Mouse (Mus musculus) forebrain, embryonic 16.5 days (tissue): Measurements from ENCODE around the gene Mvb12a. TPM values are rescaled to one million over a fixed set of nuclear protein-coding genes. Genes with fewer than 3 reads are reported as not detected.
"Not testable (repeated sequence)": the region's sequence is repeated elsewhere in the genome, so short reads cannot be mapped to it uniquely, and the experiment has no call there.

Experiments used
- ATAC-seq: fragments of 200-750 bp; cut with Nextera tagmentation; 2 replicates; pipeline ENCODE4 v1.8.0; 2017; ENCODE audit warnings: mild to moderate bottlenecking, moderate library complexity
- H3K27ac ChIP-seq: fragments of 300-500 bp; sonication (generic); 2 replicates; pipeline ENCODE4 v1.5.1; 2014; ENCODE audit warnings: low read length, control low read depth
- H3K27me3 ChIP-seq: fragments of 300-500 bp; sonication (generic); replicated peaks from 2 replicates; pipeline ENCODE4 v1.6.1; 2014; ENCODE audit warnings: low read length; ENCODE audit not compliant: control insufficient read depth, insufficient read depth
- H3K36me3 ChIP-seq: fragments of 300-500 bp; sonication (generic); 2 replicates; pipeline ENCODE4 v1.6.1; 2014; ENCODE audit not compliant: control insufficient read depth, insufficient read depth
- H3K4me1 ChIP-seq: fragments of 300-500 bp; sonication (generic); replicated peaks from 2 replicates; pipeline ENCODE4 v1.6.1; 2014; ENCODE audit warnings: low read length; ENCODE audit not compliant: control insufficient read depth, insufficient read depth
- H3K4me2 ChIP-seq: fragments of 300-500 bp; sonication (generic); 2 replicates; pipeline ENCODE4 v1.6.1; 2014; ENCODE audit warnings: mild to moderate bottlenecking, low read length, control low read depth
- H3K4me3 ChIP-seq: fragments of 300-500 bp; sonication (generic); replicated peaks from 2 replicates; pipeline ENCODE4 v1.5.1; 2014; ENCODE audit warnings: mild to moderate bottlenecking, low read length, control low read depth
- H3K9ac ChIP-seq: fragments of 300-500 bp; sonication (generic); replicated peaks from 2 replicates; pipeline ENCODE4 v1.6.1; 2014; ENCODE audit warnings: low read depth, low read length, control low read depth
- H3K9me3 ChIP-seq: fragments of 300-500 bp; sonication (generic); 2 replicates; pipeline ENCODE4 v1.6.1; 2016; ENCODE audit warnings: low read length; ENCODE audit not compliant: control insufficient read depth
- WGBS: fragments of 180-500 bp; shearing (Covaris S2); extraction: QIAGEN DNeasy Blood & Tissue Kit; methylation state at CpG from one replicate; pipeline ENCODE4 v1.1.7; 2014; 5-methylcytosine and 5-hydroxymethylcytosine counted together
- polyA plus RNA-seq: library from polyadenylated mRNA; unstranded; fragments of >200 nt; fragmentation: Nextera tagmentation; extraction: Ambion mirVana; gene quantifications from 2 replicates; pipeline ENCODE4 v1.2.1, GENCODE M21; 2015

Gene Mvb12a
- polyA plus RNA-seq, 1 experiment from 2014 or later: 65.3 TPM

DNA sequence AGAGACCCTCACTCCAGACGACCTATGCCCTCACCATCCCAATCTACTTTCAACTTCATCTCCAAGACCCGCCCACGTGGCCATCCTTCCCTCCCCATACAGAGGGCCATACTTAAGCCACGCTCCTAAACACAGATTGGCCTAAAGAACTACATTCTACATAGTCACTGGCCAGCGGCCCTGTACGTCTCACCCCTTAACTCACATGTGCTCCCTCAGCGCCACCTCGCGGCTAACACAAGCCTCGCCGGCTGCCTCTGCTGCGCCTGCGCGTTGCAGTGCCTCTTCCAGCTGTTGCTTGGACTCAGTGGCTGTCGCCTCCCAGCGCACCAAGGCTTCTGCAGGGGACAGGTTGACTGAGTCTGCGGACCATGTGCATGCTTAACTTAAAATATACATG is 21.1 kb upstream of the Mvb12a start:
- H3K4me2 ChIP-seq: peak overlapping the region; percentile 22; the same call in 1 of the 2 replicates

DNA sequence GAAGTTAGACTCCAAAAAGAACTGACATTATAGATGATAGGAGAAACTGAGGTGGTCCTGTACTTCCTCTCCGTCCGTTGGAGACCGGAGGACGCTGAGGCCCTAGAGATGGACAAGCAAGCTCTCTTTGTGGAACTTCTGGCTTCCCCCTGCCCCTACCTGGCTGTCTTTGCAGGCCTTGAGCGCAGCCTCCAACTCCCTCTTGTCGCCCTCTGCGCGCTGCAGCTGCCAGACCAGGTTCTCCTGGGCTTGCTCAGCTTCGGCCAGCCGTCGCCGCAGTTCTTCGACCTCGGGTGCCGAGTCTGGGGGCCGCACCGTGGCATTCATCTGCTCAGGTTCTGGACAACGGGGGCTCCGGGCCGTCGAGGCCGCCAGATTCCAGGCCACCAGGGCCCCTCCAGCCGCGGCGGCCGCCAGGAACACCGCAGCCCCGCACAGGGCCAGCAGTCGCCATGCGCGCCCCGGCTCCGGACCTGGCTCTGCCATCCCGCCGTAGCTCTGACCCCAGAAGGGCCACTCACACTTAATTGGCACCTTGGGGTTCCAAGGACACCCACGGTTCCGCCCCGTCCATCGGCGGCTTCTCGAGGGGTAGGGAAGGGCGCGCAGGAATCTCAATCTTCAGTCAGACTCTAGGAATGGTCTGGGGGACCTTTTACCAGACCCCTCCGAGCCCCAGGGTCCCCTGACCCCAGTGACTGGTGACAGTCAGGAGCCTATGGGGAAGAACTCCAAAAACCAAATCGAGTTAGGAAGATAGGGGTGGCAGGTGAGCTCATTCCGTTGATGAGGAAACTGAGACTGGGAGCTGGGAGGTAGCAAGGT is 17.3 kb upstream of the Mvb12a start, which contains the start of gene Ccdc194:
Ccdc194 (minus strand) TSS at position 486 of the 825 bp plus-strand sequence.
- 5% methylated on average over 46 of the region's 46 CpGs for WGBS
- no peak within 1 kb of the TSS for H3K27ac ChIP-seq
- H3K4me3 ChIP-seq: no peak within 1 kb of the TSS
- no peaks in the 10 kb centered on the region for H3K36me3 ChIP-seq
- ATAC-seq: no peak
- no peak within 1 kb of the TSS for H3K9ac ChIP-seq
- H3K4me1 ChIP-seq: peaks cover 7% of the 10 kb centered on the region; the same call in 1 of the 2 replicates
- no peaks in the 10 kb centered on the region for H3K9me3 ChIP-seq
- H3K27me3 ChIP-seq: peaks cover 20% of the 10 kb centered on the region
- H3K4me2 ChIP-seq: no peak within 1 kb of the TSS

More for the DNA sequence above, 21.1 kb upstream of the Mvb12a start:
- peaks cover 7% of the 10 kb centered on the region; the same call in 1 of the 2 replicates for H3K4me1 ChIP-seq
- no peaks in the 10 kb centered on the region for H3K36me3 ChIP-seq
- H3K27me3 ChIP-seq: peaks cover 22% of the 10 kb centered on the region
- no peaks in the 10 kb centered on the region for H3K9me3 ChIP-seq
- H3K27ac ChIP-seq: no peak overlapping the region
- H3K4me3 ChIP-seq: no peak overlapping the region
- WGBS: 3% methylated on average over 17 of the region's 17 CpGs
- no peak overlapping the region for H3K9ac ChIP-seq
- peak; percentile 76 for ATAC-seq

DNA sequence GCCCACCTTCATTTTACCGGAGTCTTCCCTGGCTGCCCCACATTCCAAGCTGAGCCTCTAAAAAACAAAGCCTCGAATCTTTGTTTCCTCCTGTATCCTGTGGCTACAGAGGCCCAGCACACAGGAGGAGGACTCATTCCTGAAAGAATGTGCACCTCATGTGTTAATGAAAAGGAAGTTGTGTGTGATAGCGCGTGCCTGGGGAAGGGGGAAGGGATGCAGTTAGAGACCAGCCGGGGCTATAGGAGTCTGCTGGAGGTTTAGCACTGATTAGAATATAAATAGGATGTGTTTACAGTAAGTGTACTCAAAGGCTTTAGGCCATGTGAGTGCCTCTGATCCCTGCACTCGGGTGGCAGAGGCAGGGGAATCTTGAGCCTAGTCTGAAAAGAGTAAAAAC is 16.4 kb upstream of the Mvb12a start:
- Histone ChIP-seq H3K4me3 (no peak overlapping the region), H3K4me2 (no peak overlapping the region), H3K36me3 (no peaks in the 10 kb centered on the region), H3K27ac (no peak overlapping the region), H3K27me3 (peaks cover 18% of the 10 kb centered on the region), H3K9me3 (no peaks in the 10 kb centered on the region), H3K9ac (no peak overlapping the region), H3K4me1 (peaks cover 7% of the 10 kb centered on the region; the same call in 1 of the 2 replicates)
- ATAC-seq: no peak
- 5% methylated on average over 6 of the region's 6 CpGs for WGBS

DNA sequence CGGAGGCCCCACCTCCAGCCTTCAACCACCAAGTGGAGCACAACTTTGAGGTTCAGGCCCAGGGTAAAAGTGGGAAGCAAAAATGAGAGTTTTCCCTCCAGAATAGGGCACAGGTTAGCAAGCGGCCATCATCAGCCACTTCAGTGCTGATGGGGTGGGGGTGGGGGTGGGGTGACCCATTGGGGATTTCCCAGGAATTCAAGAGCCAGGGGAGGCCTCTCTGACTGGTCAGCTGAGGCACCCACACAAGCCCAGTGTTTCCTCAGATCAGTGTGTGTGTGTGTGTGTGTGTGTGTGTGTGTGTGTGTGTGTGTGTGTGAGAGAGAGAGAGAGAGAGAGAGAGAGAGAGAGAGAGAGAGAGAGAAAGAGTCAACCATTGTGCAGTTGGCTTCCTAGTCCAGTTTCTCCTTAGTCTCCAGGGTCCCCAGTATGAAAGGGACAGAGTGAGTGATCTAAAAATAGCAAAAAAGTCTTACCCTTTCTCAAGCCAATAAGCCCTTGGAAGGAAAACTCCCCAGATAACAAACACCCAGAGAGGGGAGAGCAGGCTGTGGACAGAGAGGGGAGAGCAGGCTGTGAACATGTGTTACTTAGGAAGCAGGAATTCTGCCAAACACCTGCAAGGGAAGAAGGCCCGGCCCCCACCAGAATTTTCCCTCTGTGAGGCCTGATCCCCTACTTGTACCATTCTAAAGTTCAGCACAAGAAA is 15.4 kb upstream of the Mvb12a start:
- Histone ChIP-seq H3K36me3 (no peaks in the 10 kb centered on the region), H3K9ac (no peak overlapping the region), H3K9me3 (no peaks in the 10 kb centered on the region), H3K27me3 (peaks cover 18% of the 10 kb centered on the region), H3K4me3 (no peak overlapping the region), H3K27ac (no peak overlapping the region), H3K4me1 (0 out of 2 replicates have a peak, but pooled peaks cover 4% of the 10 kb centered on the region), H3K4me2 (no peak overlapping the region)
- 42% methylated on average over 3 of the region's 3 CpGs for WGBS
- no peak for ATAC-seq

DNA sequence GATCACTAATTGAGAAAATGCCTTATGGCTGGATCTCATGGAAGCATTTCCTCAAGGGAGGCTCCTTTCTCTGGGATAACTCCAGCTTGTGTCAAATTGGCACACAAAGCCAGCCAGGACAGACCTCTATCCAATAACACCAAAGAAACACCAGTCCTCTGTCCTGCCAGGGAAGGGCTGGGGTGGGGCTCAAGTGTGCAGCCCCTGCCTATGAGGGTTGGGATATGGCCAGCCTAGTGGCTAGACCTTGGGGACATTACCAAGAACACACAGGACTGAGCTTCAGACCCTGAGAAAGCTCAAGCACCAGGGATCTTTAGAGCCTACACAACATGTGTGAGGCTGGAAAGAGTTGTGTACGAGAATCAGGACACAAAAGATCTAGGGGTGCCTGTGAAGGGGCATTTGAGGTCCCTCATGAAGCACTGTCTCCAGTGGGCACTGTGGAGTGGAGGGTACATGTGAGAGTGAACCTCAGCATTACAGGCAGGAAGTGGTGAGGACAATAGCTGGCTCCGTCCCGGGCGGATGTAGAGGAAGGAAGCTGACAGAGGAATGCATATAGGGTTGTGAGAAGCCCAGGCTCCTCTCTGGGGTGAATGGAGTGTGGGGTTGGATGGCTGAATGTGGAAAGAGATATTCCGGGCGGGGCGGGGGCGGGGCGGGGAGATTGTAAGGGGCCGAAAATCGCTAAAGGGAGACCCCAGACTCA is 14.2 kb upstream of the Mvb12a start:
- Histone ChIP-seq H3K27ac (no peak overlapping the region), H3K9ac (no peak overlapping the region), H3K27me3 (peaks cover 16% of the 10 kb centered on the region), H3K4me3 (no peak overlapping the region), H3K9me3 (no peaks in the 10 kb centered on the region), H3K36me3 (no peaks in the 10 kb centered on the region), H3K4me2 (no peak overlapping the region), H3K4me1 (0 out of 2 replicates have a peak, but pooled peaks cover 4% of the 10 kb centered on the region)
- ATAC-seq: no peak
- WGBS: 78% methylated on average over 9 of the region's 11 CpGs

DNA sequence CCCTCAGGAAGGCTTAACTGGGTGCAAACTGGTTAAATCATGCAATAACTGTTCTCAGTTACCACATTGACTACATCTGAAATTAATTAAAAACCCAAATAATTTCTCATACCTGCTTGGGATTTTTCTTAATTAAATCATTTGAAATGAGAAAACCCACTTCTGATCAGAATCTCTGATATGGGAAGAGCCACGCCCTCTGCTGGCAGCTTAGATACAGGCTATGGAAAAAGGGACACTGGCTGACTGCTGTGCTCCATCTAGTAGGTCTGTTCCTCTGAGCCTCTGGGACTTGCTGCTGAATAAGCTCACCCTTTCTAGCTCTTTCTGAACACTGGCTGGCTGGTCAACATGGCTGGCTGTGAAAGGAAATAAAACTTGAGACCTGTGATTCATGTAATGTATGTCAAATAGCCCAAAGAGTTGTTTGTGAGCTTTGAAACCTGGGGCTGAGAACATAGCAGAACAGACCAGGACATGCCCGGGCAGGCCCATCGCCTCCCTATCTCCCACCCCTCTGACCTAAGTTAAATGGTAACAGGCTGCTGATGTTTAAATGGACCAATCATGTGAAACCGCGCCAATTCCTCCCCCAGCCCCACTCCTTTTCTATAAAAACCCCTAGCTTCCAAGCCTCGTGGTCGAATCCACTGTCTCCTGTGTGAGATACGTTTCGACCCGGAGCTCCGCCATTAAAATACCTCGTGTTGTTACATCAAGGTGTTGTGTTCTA is 11.8 kb upstream of the Mvb12a start:
- H3K9ac ChIP-seq, H3K4me2 ChIP-seq, H3K27me3 ChIP-seq, H3K9me3 ChIP-seq, H3K27ac ChIP-seq, H3K4me3 ChIP-seq, H3K4me1 ChIP-seq, ATAC-seq, H3K36me3 ChIP-seq: not testable (repeated sequence)
- WGBS: 73% methylated on average over 5 of the region's 12 CpGs

DNA sequence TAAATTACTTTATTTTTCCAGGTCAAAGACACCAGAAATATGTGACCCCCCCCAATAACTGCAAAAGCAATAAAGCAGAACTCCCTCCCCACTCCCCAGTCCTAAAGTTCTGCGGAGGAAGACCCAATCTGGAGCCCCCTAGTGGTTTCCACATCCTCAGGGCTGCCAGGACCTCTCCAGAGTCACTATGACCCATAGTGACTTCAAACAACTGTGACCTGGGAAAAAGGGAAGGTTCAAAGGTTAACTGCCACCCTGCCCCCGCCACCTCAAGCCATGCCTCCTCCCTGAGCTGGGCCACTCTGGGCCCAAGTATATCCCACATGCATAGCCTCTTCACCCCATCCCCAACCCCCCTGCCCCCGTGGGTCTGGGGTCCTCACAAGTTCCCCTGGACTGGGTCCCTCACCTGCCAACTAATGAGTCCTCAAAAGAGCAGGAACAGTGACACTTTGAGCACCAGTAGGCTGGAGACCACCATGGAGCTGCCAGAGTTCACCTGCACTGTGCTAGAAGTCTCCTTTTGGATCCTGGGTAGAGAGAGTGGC is 8.4 kb upstream of the Mvb12a start:
- H3K4me1 ChIP-seq: peaks cover 8% of the 10 kb centered on the region
- no peaks in the 10 kb centered on the region for H3K36me3 ChIP-seq
- no peak overlapping the region for H3K4me3 ChIP-seq
- peaks cover 12% of the 10 kb centered on the region for H3K27me3 ChIP-seq
- H3K9me3 ChIP-seq: no peaks in the 10 kb centered on the region
- no peak for ATAC-seq
- H3K9ac ChIP-seq: no peak overlapping the region
- 40% methylated on average over 3 of the region's 3 CpGs for WGBS
- no peak overlapping the region for H3K4me2 ChIP-seq
- H3K27ac ChIP-seq: no peak overlapping the region

DNA sequence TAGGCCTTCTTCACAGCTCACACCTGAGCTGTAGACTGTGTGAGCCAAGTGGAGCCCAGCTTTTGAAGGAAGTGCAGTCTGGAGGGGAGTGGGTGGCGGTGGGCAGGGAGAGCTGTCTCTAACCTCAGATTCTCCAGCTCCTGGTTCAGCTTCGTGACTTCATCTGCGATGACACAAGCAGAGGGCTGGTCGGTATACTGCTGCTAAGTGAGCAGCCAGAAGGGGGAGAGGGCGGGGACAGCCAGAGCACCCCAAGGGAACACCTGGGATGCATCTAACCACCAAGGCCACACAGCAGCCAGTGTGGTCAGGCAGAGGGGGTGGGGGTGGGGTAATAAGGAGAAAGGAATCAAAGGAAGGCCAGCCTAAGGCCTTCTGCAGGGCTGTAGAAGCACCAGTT is 7.1 kb upstream of the Mvb12a start:
- no peaks in the 10 kb centered on the region for H3K9me3 ChIP-seq
- WGBS: 70% methylated on average over 5 of the region's 5 CpGs
- ATAC-seq: no peak
- no peak overlapping the region for H3K9ac ChIP-seq
- H3K4me1 ChIP-seq: peaks cover 8% of the 10 kb centered on the region
- no peaks in the 10 kb centered on the region for H3K36me3 ChIP-seq
- no peak overlapping the region for H3K27ac ChIP-seq
- peaks cover 12% of the 10 kb centered on the region for H3K27me3 ChIP-seq
- no peak overlapping the region for H3K4me2 ChIP-seq
- no peak overlapping the region for H3K4me3 ChIP-seq
